Mouse (Mus musculus): Measurements from ENCODE around the gene Smagp.
A peak's percentile ranks its signal among the peaks of the same experiment; 100 is the strongest.

DNA sequence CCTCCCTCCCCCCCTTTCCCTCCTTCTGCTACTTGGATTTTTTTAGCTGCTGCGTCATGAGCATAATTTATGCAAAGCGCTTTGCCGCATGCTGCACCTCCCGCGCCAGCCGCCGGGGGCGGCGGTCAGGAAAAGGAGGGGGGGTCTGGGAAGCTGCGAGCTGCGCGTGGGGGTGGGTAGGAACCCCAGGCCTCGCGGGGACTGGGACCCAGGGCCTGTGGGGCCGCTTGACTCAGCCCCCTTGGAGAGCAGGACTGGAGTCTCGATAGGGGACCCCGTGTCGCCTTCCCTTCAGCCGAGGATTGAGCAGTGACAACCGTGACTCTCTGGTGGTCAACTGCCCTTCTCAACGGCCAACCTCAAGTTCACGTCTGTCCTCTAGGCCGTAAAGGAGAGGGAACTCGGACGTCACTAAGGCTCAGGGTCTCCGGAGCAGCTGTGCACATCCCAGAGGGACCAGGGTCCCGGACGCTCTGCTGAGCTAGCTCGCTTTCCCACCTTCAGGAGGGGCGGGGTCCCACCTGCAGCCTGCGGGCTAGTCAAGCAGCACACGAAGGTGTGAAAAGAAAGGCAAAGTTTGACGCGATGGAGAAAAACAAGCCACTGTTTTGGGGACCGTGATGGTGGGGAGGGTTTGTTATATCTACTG, 36.6 kb downstream of the Smagp start:
- TF ChIP-seq EP300 (IDR thresholded peaks at IDR 0.05; ENCODE audit: low read depth) (no peak), CTCF (IDR thresholded peaks at IDR 0.05; ENCODE audit: low read depth) (peak; percentile 59)
